Mouse (Mus musculus) ZHBTc4 (cell line): Measurements from ENCODE around the gene Atad1.
"Not testable (repeated sequence)": the region's sequence is repeated elsewhere in the genome, so short reads cannot be mapped to it uniquely, and the experiment has no call there.

Experiments used
- DNase-seq: peaks from one replicate; pipeline ENCODE4 v3.0.0-alpha.2; 2011; ENCODE audit warnings: low read depth, low spot score

Gene Atad1

DNA sequence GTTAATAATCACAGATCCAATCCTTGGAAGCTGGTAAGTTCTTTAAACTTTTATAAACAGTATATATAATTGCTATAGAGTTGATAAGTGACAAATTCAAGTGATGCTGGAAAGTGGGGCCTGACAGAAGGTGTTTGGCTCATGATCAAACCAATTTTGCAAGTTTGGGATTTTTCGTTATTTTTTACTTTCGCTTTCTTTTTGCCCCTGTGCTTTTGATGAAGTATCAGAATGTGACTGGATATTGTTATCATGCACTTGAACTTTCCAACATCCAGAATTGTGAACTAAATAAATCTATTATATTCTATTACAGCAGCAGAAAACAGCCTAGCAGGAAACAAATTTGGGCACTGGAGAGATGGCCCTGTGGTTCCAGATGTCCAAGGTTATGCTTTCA is 58.7 kb downstream of the Atad1 start:
- no peak for DNase-seq

- no peak for DNase-seq
Measured at GRCm38 (mm10) chr19:32675766-32676165, 63.8 kb downstream of the Atad1 start.

DNA sequence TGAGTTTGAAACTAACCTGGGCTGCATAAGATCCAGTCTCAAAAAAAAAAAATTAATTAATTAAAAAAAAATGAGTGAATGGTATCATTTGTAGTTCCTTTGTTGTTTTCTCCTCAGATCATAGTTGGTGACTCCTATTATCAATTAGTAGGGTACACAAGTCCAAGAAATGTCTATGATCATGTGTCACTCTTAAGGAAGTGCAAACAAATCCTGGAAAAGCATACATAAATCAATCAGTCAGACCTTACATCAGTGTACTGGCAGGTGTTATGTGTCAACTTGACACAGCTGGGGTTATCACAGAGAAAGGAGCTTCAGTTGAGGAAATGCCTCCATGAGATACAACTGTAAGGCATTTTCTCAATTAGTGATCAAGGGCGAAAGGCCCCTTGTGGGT is 71.8 kb downstream of the Atad1 start:
- DNase-seq = not testable (repeated sequence)

GRCm38 (mm10) chr19:32665243-32665642 is 74.3 kb downstream of the Atad1 start:
- DNase-seq = no peak

DNA sequence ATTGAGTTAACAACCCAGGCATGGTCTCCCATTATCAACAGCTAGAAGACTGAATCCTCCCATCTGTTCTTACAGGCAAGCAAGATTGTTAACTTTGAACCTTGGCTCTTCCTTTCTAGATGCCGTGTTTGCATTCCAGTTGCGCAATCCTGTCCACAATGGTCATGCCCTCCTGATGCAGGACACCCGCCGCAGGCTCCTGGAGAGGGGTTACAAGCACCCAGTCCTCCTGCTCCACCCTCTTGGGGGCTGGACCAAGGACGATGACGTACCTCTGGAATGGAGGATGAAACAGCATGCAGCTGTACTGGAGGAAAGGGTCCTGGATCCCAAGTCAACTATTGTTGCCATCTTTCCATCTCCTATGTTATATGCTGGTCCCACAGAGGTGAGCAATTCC is 76.7 kb downstream of the Atad1 start:
- no peak for DNase-seq

GRCm38 (mm10) chr19:32659346-32659745 is 80.2 kb downstream of the Atad1 start:
- DNase-seq = no peak

DNA sequence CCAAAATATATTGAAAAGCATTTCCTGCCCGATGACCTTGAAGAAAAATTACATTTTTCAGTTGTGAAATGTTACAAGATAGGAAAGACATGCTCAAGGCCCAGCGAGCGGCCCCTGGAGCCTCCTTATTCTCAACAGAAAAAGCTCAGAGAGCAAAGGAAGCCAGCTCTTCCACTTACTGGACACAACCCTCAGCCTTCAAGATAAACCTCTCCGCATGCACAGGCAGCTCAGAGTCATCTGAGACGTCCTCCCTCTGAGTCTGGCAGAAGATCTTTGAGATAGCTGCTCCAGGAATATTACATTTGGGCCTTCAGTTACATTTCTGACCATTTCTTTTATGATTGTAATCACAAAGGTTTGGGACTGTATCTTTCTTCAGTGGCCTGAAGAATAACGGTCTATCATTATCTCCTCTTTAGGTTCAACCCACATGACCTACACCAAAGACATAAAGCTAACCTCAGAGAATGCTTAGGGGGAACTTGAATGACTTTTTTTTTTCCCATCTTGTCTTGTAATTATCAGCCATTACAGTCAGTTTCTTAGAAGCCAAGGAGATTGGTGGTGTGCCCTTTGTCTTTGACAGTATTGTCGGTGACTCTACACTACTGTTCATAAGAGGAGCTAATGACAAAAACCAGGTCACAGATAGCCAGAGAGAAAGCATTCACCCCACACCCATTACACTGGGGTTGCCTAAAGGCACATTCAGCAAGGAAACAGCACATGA is 85.8 kb downstream of the Atad1 start:
- DNase-seq = no peak

- DNase-seq = no peak
Measured at GRCm38 (mm10) chr19:32653122-32653521, 86.5 kb downstream of the Atad1 start.

- no peak for DNase-seq
Measured at GRCm38 (mm10) chr19:32651046-32651445, 88.5 kb downstream of the Atad1 start.

GRCm38 (mm10) chr19:32648019-32648571 is 91.5 kb downstream of the Atad1 start:
- peak; percentile 25 for DNase-seq

- DNase-seq = no peak
Measured at GRCm38 (mm10) chr19:32646382-32646781, 93.2 kb downstream of the Atad1 start.

DNA sequence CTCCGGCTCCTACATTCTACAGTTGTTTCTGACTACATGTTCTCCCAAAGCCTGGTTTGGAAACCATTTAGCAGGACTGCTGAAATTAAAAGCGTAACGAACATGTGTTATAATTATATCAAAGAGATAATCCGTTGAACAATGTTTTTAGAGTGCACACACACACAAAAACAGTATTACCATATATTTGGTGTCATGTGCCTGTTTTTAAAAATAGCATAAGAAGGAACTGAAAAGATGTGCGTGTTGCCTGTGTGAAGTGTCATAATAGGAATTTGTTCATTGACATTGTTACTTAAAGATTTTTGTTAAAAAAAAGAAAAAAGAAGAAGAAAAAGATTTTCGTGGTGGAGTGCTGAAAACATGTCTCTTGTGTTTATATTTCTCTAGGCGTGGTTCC is 93.6 kb downstream of the Atad1 start:
- no peak for DNase-seq

- peak; percentile 54 for DNase-seq
Measured at GRCm38 (mm10) chr19:32643642-32644041, 95.9 kb downstream of the Atad1 start.

- no peak for DNase-seq
Measured at GRCm38 (mm10) chr19:32641995-32642394, 97.6 kb downstream of the Atad1 start.

GRCm38 (mm10) chr19:32641535-32641934 is 98.1 kb downstream of the Atad1 start:
- DNase-seq = no peak

GRCm38 (mm10) chr19:32638276-32638903 is 101.2 kb downstream of the Atad1 start:
- DNase-seq = no peak

DNA sequence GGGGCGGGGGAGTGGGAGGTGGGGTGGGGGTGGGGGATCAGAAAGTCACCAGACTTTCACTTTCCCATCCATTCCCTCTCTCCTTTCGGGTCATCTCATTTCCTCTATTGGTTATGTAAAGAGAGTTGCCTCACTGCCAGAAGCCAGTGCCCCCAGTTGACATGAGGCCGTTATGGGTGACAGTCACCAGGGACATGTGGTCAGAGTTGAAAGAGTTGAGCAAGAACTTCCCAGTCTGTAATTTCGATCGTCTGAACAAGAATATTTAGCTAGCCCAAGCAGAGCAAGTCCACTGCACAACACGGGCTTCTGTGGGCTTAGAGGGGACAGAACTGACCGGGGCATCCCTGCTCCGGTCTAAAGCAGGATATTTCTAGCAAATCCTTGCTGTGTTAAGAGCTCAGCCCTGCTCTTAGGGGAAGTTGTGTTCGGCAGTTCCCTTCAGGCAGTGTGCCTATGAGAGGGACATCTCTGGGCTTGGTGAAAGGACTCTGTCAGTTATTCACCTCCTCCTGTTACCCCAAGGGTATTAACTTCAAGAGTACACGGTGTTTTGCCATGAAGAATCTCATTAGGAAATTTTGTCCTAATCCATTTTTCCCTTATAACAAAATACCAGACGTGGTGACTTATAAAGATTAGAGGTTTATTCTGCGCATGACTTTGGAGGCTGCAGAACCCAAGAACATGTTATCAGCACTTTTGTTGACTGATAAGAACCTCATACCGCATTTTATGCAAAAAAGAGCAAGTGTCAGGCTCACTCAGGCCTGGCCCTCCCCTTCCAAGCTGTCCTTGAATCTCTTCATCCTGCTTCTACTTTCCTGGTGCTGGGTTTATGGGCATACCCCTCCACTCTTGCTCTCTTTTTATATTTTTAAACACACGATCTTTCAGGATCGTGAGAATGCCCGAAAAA is 102.0 kb downstream of the Atad1 start:
- no peak for DNase-seq

DNA sequence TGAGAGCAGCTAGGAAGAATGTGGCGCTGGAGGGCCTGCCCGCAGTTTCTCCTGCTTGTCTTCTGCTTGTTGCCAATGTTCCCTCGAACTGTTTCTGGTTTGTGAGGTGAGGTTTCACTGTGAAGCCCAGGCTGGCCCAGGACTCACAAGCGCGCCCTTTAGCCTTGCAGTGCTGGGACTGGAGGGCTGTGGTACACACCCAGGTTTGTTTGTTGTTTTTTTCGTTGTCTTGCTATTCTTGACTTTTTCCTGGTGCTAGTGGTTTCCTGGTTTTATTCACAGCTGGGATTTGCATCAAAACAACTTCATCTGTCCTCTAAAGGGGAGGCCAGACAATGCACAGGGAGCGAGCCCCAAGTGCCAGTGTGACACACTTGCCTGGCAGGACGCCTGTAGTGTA is 104.7 kb downstream of the Atad1 start:
- DNase-seq = peak; percentile 41

GRCm38 (mm10) chr19:32628572-32629132 is 110.9 kb downstream of the Atad1 start:
- DNase-seq = no peak

DNA sequence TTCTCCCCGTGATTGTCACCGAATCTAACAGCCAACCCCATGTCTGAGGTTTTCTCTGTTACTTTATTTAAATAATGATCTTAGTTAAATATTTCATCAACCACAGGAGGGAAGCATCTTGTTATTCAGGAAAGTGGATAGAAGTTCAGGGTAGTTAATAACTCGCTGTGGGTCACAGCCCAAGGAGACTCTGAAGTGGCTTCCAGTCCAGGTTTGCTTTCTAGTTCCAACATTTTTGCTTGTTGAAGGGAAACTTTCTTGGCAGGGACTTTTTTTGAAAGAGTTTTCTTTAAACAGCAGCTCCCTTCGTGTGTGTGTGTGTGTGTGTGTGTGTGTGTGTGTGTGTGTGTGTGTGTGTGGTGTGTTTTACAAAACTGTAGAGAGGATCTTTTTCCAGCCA is 112.0 kb downstream of the Atad1 start:
- DNase-seq = no peak

- DNase-seq = peak; percentile 40
Measured at GRCm38 (mm10) chr19:32626768-32627331, 112.7 kb downstream of the Atad1 start.
